Mouse (Mus musculus) hematopoietic stem cell, adult 5-6 weeks (primary cell): ENCODE data around the gene Plcl2. TPM values are rescaled to one million over a fixed set of nuclear protein-coding genes. Genes with fewer than 3 reads are reported as not detected.

Experiments used
- ATAC-seq, 2 experiments: fragments of 125-278 bp in 1 of 2; replicated peaks in 1 of 2; 2 replicates each; pipeline ENCODE4 v1.8.0; 2016 to 2017; ENCODE audit warnings: inconsistent platforms in 2 of 2, mild to moderate bottlenecking in 2 of 2, moderate number of reproducible peaks in 2 of 2, low read depth in 1 of 2, moderate TSS enrichment in 1 of 2; ENCODE audit not compliant: low FRiP score in 2 of 2, poor library complexity in 2 of 2, severe bottlenecking in 2 of 2, insufficient read depth in 1 of 2, low TSS enrichment in 1 of 2
- total RNA-seq: library from RNA; stranded (forward); fragments of 172-1452, 232-1000 nt; gene quantifications from 2 replicates; pipeline ENCODE4 v1.2.3, GENCODE M21; 2017

Gene Plcl2
- total RNA-seq, result 38.9 and 43.5 TPM in 2 replicates

- peak in 1 of 2 experiments; percentile 20; a peak in 2 of 4 replicates for ATAC-seq
Observed at GRCm38 (mm10) chr17:50509251-50510104, at the start of gene Plcl2. Plcl2 (plus strand) TSS chr17:50509403.

GRCm38 (mm10) chr17:50460301-50460700 is 48.9 kb upstream of the Plcl2 start:
- ATAC-seq, result no peak

GRCm38 (mm10) chr17:50467438-50467837 is 41.8 kb upstream of the Plcl2 start:
- ATAC-seq, result no peak

GRCm38 (mm10) chr17:50469126-50469525 is 40.1 kb upstream of the Plcl2 start:
- no peak for ATAC-seq

GRCm38 (mm10) chr17:50469543-50470431 is 39.4 kb upstream of the Plcl2 start:
- ATAC-seq, result peak; percentile 68 to 77

- ATAC-seq, result peak; percentile 78 to 80
Observed at GRCm38 (mm10) chr17:50470432-50471078, 38.6 kb upstream of the Plcl2 start.

- ATAC-seq, result peak; percentile 20 to 35; a peak in 1 of 4 replicates
Observed at GRCm38 (mm10) chr17:50471230-50471629, 38.0 kb upstream of the Plcl2 start.

- ATAC-seq, result no peak
Observed at GRCm38 (mm10) chr17:50477277-50477676, 31.9 kb upstream of the Plcl2 start.

- ATAC-seq, result no peak
Observed at GRCm38 (mm10) chr17:50480867-50481266, 28.3 kb upstream of the Plcl2 start.

GRCm38 (mm10) chr17:50483700-50484099 is 25.5 kb upstream of the Plcl2 start:
- ATAC-seq, result peak; percentile 78 to 86

- no peak for ATAC-seq
Observed at GRCm38 (mm10) chr17:50484981-50485380, 24.2 kb upstream of the Plcl2 start.

GRCm38 (mm10) chr17:50487058-50487618 is 22.1 kb upstream of the Plcl2 start:
- no peak for ATAC-seq

GRCm38 (mm10) chr17:50487670-50488069 is 21.5 kb upstream of the Plcl2 start:
- ATAC-seq, result no peak

GRCm38 (mm10) chr17:50488406-50488805 is 20.8 kb upstream of the Plcl2 start:
- ATAC-seq, result no peak

GRCm38 (mm10) chr17:50488895-50489294 is 20.3 kb upstream of the Plcl2 start:
- ATAC-seq, result no peak

- peak in 1 of 2 experiments; percentile 69; a peak in 1 of 4 replicates for ATAC-seq
Observed at GRCm38 (mm10) chr17:50490644-50491430, 18.4 kb upstream of the Plcl2 start.

GRCm38 (mm10) chr17:50491496-50491895 is 17.7 kb upstream of the Plcl2 start:
- ATAC-seq, result no peak
